Mouse (Mus musculus): Measurements from ENCODE around the gene Cwh43. TPM values are rescaled to one million over a fixed set of nuclear protein-coding genes. Genes with fewer than 3 reads are reported as not detected.

The Cwh43 gene
- polyA plus RNA-seq, 2 experiments = not detected

- Histone ChIP-seq H3K27ac (no peak overlapping the region), H3K4me2 (ENCODE audit: low read depth) (no peak overlapping the region), H3K36me3 (replicated peaks; ENCODE audit: control insufficient read depth, insufficient read depth, low read depth) (no peaks in the 10 kb centered on the region), H3K9ac (replicated peaks) (no peak overlapping the region), H3K4me3 (ENCODE audit: insufficient read depth in 1 of 2, low read depth in 2 of 2, low read length in 2 of 2) (no peak overlapping the region), H3K9me3 (ENCODE audit: control insufficient read depth, low read length) (no peaks in the 10 kb centered on the region), H3K4me1 (replicated peaks; ENCODE audit: control insufficient read depth in 2 of 2, insufficient read depth in 2 of 2, low read length in 1 of 2) (no peaks in the 10 kb centered on the region), H3K27me3 (ENCODE audit: control insufficient read depth, insufficient read depth, low read length) (no peaks in the 10 kb centered on the region)
- ATAC-seq (ENCODE audit: insufficient read depth) = no peak
- TF ChIP-seq EP300 (IDR thresholded peaks at IDR 0.05; ENCODE audit: low read depth) = no peak
- no peak for TF ChIP-seq CTCF (IDR thresholded peaks at IDR 0.05; ENCODE audit: low read depth)
- 70% methylated on average over 9 of the region's 9 CpGs for WGBS (ENCODE audit: insufficient replicate concordance)
- no peak for DNase-seq (ENCODE audit: low read depth in 3 of 3, low spot score in 3 of 3)
These were observed 36.3 kb downstream of the Cwh43 start for GRCm38 (mm10) chr5:73442176-73442575.

- Histone ChIP-seq H3K4me3 (ENCODE audit: insufficient read depth in 1 of 2, low read depth in 2 of 2, low read length in 2 of 2) (no peak overlapping the region), H3K36me3 (replicated peaks; ENCODE audit: control insufficient read depth, insufficient read depth, low read depth) (no peaks in the 10 kb centered on the region), H3K4me1 (replicated peaks; ENCODE audit: control insufficient read depth in 2 of 2, insufficient read depth in 2 of 2, low read length in 1 of 2) (no peaks in the 10 kb centered on the region), H3K4me2 (ENCODE audit: low read depth) (no peak overlapping the region), H3K9me3 (ENCODE audit: control insufficient read depth, low read length) (no peaks in the 10 kb centered on the region), H3K9ac (replicated peaks) (no peak overlapping the region), H3K27ac (no peak overlapping the region), H3K27me3 (ENCODE audit: control insufficient read depth, insufficient read depth, low read length) (no peaks in the 10 kb centered on the region)
- DNase-seq (ENCODE audit: low read depth in 3 of 3, low spot score in 3 of 3) (no peak), ATAC-seq (ENCODE audit: insufficient read depth) (no peak)
- no peak for TF ChIP-seq CTCF (IDR thresholded peaks at IDR 0.05; ENCODE audit: low read depth)
- WGBS (ENCODE audit: insufficient replicate concordance) = 46% methylated on average over 1 of the region's 1 CpGs
These were observed 44.4 kb downstream of the Cwh43 start for GRCm38 (mm10) chr5:73450276-73450675.

- no peaks in the 10 kb centered on the region for H3K4me1 ChIP-seq (replicated peaks; ENCODE audit: control insufficient read depth in 2 of 2, insufficient read depth in 2 of 2, low read length in 1 of 2)
- no peaks in the 10 kb centered on the region for H3K27me3 ChIP-seq (ENCODE audit: control insufficient read depth, insufficient read depth, low read length)
- H3K9me3 ChIP-seq (ENCODE audit: control insufficient read depth, low read length) = no peaks in the 10 kb centered on the region
- no peak overlapping the region for H3K4me3 ChIP-seq (ENCODE audit: insufficient read depth in 1 of 2, low read depth in 2 of 2, low read length in 2 of 2)
- no peak overlapping the region for H3K27ac ChIP-seq
- ATAC-seq (ENCODE audit: insufficient read depth) (no peak), DNase-seq (ENCODE audit: low read depth in 3 of 3, low spot score in 3 of 3) (no peak)
- H3K9ac ChIP-seq (replicated peaks) = no peak overlapping the region
- TF ChIP-seq EP300 (IDR thresholded peaks at IDR 0.05; ENCODE audit: low read depth) = no peak
- TF ChIP-seq CTCF (IDR thresholded peaks at IDR 0.05; ENCODE audit: low read depth) = no peak
- 38% methylated on average over 2 of the region's 2 CpGs for WGBS (ENCODE audit: insufficient replicate concordance)
- no peaks in the 10 kb centered on the region for H3K36me3 ChIP-seq (replicated peaks; ENCODE audit: control insufficient read depth, insufficient read depth, low read depth)
- no peak overlapping the region for H3K4me2 ChIP-seq (ENCODE audit: low read depth)
These were observed 48.8 kb downstream of the Cwh43 start for GRCm38 (mm10) chr5:73454502-73455306.

- TF ChIP-seq EP300 (IDR thresholded peaks at IDR 0.05; ENCODE audit: low read depth) (no peak), CTCF (IDR thresholded peaks at IDR 0.05; ENCODE audit: low read depth) (no peak)
- H3K4me2 ChIP-seq (ENCODE audit: low read depth) = no peak overlapping the region
- H3K4me1 ChIP-seq (replicated peaks; ENCODE audit: control insufficient read depth in 2 of 2, insufficient read depth in 2 of 2, low read length in 1 of 2) = no peaks in the 10 kb centered on the region
- H3K9me3 ChIP-seq (ENCODE audit: control insufficient read depth, low read length) = no peaks in the 10 kb centered on the region
- no peak for ATAC-seq (ENCODE audit: insufficient read depth)
- no peak overlapping the region for H3K4me3 ChIP-seq (ENCODE audit: insufficient read depth in 1 of 2, low read depth in 2 of 2, low read length in 2 of 2)
- H3K27ac ChIP-seq = no peak overlapping the region
- H3K36me3 ChIP-seq (replicated peaks; ENCODE audit: control insufficient read depth, insufficient read depth, low read depth) = no peaks in the 10 kb centered on the region
- WGBS (ENCODE audit: insufficient replicate concordance) = 59% methylated on average over 5 of the region's 5 CpGs
- no peaks in the 10 kb centered on the region for H3K27me3 ChIP-seq (ENCODE audit: control insufficient read depth, insufficient read depth, low read length)
- no peak overlapping the region for H3K9ac ChIP-seq (replicated peaks)
- DNase-seq (ENCODE audit: low read depth in 3 of 3, low spot score in 3 of 3) = no peak
These were observed 49.4 kb downstream of the Cwh43 start for GRCm38 (mm10) chr5:73455307-73455687.

GRCm38 (mm10) chr5:73468462-73469433, 62.9 kb downstream of the Cwh43 start:
- no peak for TF ChIP-seq EP300 (IDR thresholded peaks at IDR 0.05; ENCODE audit: low read depth)
- no peak for TF ChIP-seq CTCF (IDR thresholded peaks at IDR 0.05; ENCODE audit: low read depth)
- Histone ChIP-seq H3K4me2 (ENCODE audit: low read depth) (no peak overlapping the region), H3K4me3 (ENCODE audit: insufficient read depth in 1 of 2, low read depth in 2 of 2, low read length in 2 of 2) (no peak overlapping the region), H3K4me1 (replicated peaks; ENCODE audit: control insufficient read depth in 2 of 2, insufficient read depth in 2 of 2, low read length in 1 of 2) (no peaks in the 10 kb centered on the region), H3K36me3 (replicated peaks; ENCODE audit: control insufficient read depth, insufficient read depth, low read depth) (no peaks in the 10 kb centered on the region), H3K27ac (no peak overlapping the region), H3K27me3 (ENCODE audit: control insufficient read depth, insufficient read depth, low read length) (no peaks in the 10 kb centered on the region), H3K9me3 (ENCODE audit: control insufficient read depth, low read length) (no peaks in the 10 kb centered on the region), H3K9ac (replicated peaks) (no peak overlapping the region)
- ATAC-seq (ENCODE audit: insufficient read depth) = no peak
- WGBS (ENCODE audit: insufficient replicate concordance) = 60% methylated on average over 16 of the region's 16 CpGs
- no peak for DNase-seq (ENCODE audit: low read depth in 3 of 3, low spot score in 3 of 3)
